Mouse (Mus musculus): ENCODE measurements at regions not wholly inside any gene's neighbourhood (a gene's known extent, or its start where the extent isn't known, plus 50 kb on each side); places are given as distances from the start of the nearest gene placed in this dataset.

- TF ChIP-seq MAZ (IDR thresholded peaks at IDR 0.05; ENCODE audit: low read depth, low read length), result no peak
Measured at GRCm38 (mm10) chr7:145129971-145130370, 77.9 kb downstream of the 1810010D01Rik start.

GRCm38 (mm10) chr7:145127661-145128060, 80.3 kb downstream of the 1810010D01Rik start:
- Histone ChIP-seq H3K9ac (ENCODE audit: insufficient read depth, low read depth) (no peak overlapping the region), H3K36me3 (replicated peaks in 1 of 2; ENCODE audit: control insufficient read depth in 1 of 2, insufficient read depth in 1 of 2, low read length in 1 of 2) (no peaks in the 10 kb centered on the region), H3K79me2 (replicated peaks; ENCODE audit: control insufficient read depth, extremely low read depth, insufficient read depth, poor library complexity, severe bottlenecking) (no peaks in the 10 kb centered on the region), H3K9me3 (replicated peaks; ENCODE audit: low read length) (peaks cover 4% of the 10 kb centered on the region), H3K27me3 (replicated peaks) (peaks cover 68% of the 10 kb centered on the region), H3K27ac (ENCODE audit: insufficient read depth, low read depth) (no peak overlapping the region), H3K4me1 (ENCODE audit: control insufficient read depth in 1 of 2, insufficient read depth in 2 of 2) (peaks cover 0 to 3% of the 10 kb centered on the region in 2 experiments; a peak in 1 of 4 replicates), H3K4me3 (replicated peaks in 1 of 3; ENCODE audit: low read depth in 2 of 3, low read length in 2 of 3, poor library complexity in 1 of 3) (no peak overlapping the region), H3K4me2 (ENCODE audit: insufficient read depth, low read depth, poor library complexity, severe bottlenecking) (no peak overlapping the region)
- TF ChIP-seq POLR2AphosphoS2 (IDR thresholded peaks at IDR 0.05; ENCODE audit: low read depth, low read length) (no peak), CHD1 (IDR thresholded peaks at IDR 0.05; ENCODE audit: low read depth, low read length) (no peak), BHLHE40 (IDR thresholded peaks at IDR 0.05; ENCODE audit: low read depth, low read length) (no peak), TBP (conservative IDR thresholded peaks at IDR 0.05; ENCODE audit: low read depth, low read length) (no peak), PAX5 (IDR thresholded peaks at IDR 0.05; ENCODE audit: low read length) (no peak), TCF12 (IDR thresholded peaks at IDR 0.05; ENCODE audit: low read depth, low read length) (no peak), JUN (IDR thresholded peaks at IDR 0.05; ENCODE audit: insufficient read depth, low read depth, low read length) (no peak), ZC3H11A (IDR thresholded peaks at IDR 0.05; ENCODE audit: low read depth, low read length) (no peak), HCFC1 (IDR thresholded peaks at IDR 0.05; ENCODE audit: low read depth, low read length) (no peak), MXI1 (IDR thresholded peaks at IDR 0.05; ENCODE audit: low read depth, low read length) (no peak), UBTF (IDR thresholded peaks at IDR 0.05; ENCODE audit: low read depth, low read length) (no peak), SMC3 (IDR thresholded peaks at IDR 0.05; ENCODE audit: low read depth, low read length) (no peak), CHD2 (IDR thresholded peaks at IDR 0.05; ENCODE audit: low read length) (no peak), MAZ (IDR thresholded peaks at IDR 0.05; ENCODE audit: low read depth, low read length) (no peak), USF2 (conservative IDR thresholded peaks at IDR 0.05; ENCODE audit: low read depth, low read length) (no peak), MAFK (IDR thresholded peaks at IDR 0.05; ENCODE audit: insufficient replicate concordance, low read length) (no peak), ZNF384 (IDR thresholded peaks at IDR 0.05; ENCODE audit: low read depth, low read length) (no peak), SIN3A (IDR thresholded peaks at IDR 0.05; ENCODE audit: low read length) (no peak), JUND (conservative IDR thresholded peaks at IDR 0.05; ENCODE audit: low read depth, low read length) (no peak)
- dilution Hi-C loops (cut with MboI; ENCODE audit: extremely low pct_ligation_motif_present, extremely low pct_unique_long_range_greater_than_20kb, low sequenced_read_pairs) (no loop called here), in situ Hi-C loops (cut with MboI; ENCODE audit: low pct_ligation_motif_present, low pct_unique_long_range_greater_than_20kb, low sequenced_read_pairs) (no loop called here)
- no peak for DNase-seq (ENCODE audit: extremely low read depth)

More at GRCm38 (mm10) chr7:145129971-145130370, 77.9 kb downstream of the 1810010D01Rik start:
- Histone ChIP-seq H3K9me3 (replicated peaks; ENCODE audit: low read length) (no peaks in the 10 kb centered on the region), H3K4me2 (ENCODE audit: insufficient read depth, low read depth, poor library complexity, severe bottlenecking) (no peak overlapping the region), H3K27me3 (replicated peaks) (peaks cover 86% of the 10 kb centered on the region), H3K4me3 (replicated peaks in 1 of 3; ENCODE audit: low read depth in 2 of 3, low read length in 2 of 3, poor library complexity in 1 of 3) (no peak overlapping the region), H3K4me1 (ENCODE audit: control insufficient read depth in 1 of 2, insufficient read depth in 2 of 2) (peaks cover 0 to 3% of the 10 kb centered on the region in 2 experiments; a peak in 1 of 4 replicates), H3K79me2 (replicated peaks; ENCODE audit: control insufficient read depth, extremely low read depth, insufficient read depth, poor library complexity, severe bottlenecking) (no peaks in the 10 kb centered on the region), H3K27ac (ENCODE audit: insufficient read depth, low read depth) (no peak overlapping the region), H3K36me3 (replicated peaks in 1 of 2; ENCODE audit: control insufficient read depth in 1 of 2, insufficient read depth in 1 of 2, low read length in 1 of 2) (no peaks in the 10 kb centered on the region), H3K9ac (ENCODE audit: insufficient read depth, low read depth) (no peak overlapping the region)
- dilution Hi-C loops (cut with MboI; ENCODE audit: extremely low pct_ligation_motif_present, extremely low pct_unique_long_range_greater_than_20kb, low sequenced_read_pairs), result no loop called here
- in situ Hi-C loops (cut with MboI; ENCODE audit: low pct_ligation_motif_present, low pct_unique_long_range_greater_than_20kb, low sequenced_read_pairs), result no loop called here
- DNase-seq (ENCODE audit: extremely low read depth), result no peak
